Mouse (Mus musculus): ENCODE measurements around the gene Kalrn. TPM values are rescaled to one million over a fixed set of nuclear protein-coding genes. Genes with fewer than 3 reads are reported as not detected.
A peak's percentile ranks its signal among the peaks of the same experiment; 100 is the strongest.
"Not testable (repeated sequence)": the region's sequence is repeated elsewhere in the genome, so short reads cannot be mapped to it uniquely, and the experiment has no call there.

Gene Kalrn
- polyA plus RNA-seq, 1 experiment from 2014 or later = 19.3 TPM

GRCm38 (mm10) chr16:34081683-34082438 is 491.5 kb downstream of the Kalrn start:
- Histone ChIP-seq H3K9me3 (no peaks in the 10 kb centered on the region), H3K9ac (no peak overlapping the region), H3K27me3 (replicated peaks) (no peaks in the 10 kb centered on the region), H3K36me3 (no peaks in the 10 kb centered on the region), H3K4me1 (peaks cover 36% of the 10 kb centered on the region; the same call in 1 of the 2 replicates), H3K4me3 (replicated peaks) (no peak overlapping the region), H3K4me2 (peak overlapping the region; percentile 17; the same call in 1 of the 2 replicates), H3K27ac (peak overlapping the region; percentile 82)
- WGBS = 34% methylated on average over 19 of the region's 19 CpGs
- ATAC-seq (ENCODE audit: insufficient read depth, low FRiP score, low read depth) = peak; percentile 71

DNA sequence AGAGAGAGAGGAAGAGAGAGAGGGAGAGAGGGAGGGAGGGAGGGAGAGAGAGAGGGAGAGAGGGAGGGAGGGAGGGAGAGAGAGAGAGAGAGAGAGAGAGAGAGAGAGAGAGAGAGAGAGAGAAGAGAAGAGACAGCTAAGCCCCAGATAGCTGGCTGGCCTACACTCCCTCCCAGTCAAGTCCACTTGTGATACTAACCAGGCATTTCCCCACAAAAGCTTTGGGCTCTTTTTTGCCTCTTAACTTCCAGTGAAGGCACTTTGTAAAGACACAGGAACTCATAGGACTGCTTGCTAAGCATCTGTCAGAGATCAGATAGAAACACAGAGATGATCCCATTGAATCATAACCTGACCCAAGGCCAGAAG is 492.0 kb downstream of the Kalrn start:
- not testable (repeated sequence) for H3K9ac ChIP-seq; H3K4me2 ChIP-seq; H3K4me3 ChIP-seq (replicated peaks); H3K9me3 ChIP-seq; H3K27me3 ChIP-seq (replicated peaks); H3K36me3 ChIP-seq
- Histone ChIP-seq H3K4me1 (peaks cover 33% of the 10 kb centered on the region; the same call in 1 of the 2 replicates), H3K27ac (peak overlapping the region; percentile 89)
- ATAC-seq (ENCODE audit: insufficient read depth, low FRiP score, low read depth) = peak; percentile 41; the same call in 1 of the 2 replicates

- WGBS = 38% methylated on average over 6 of the region's 6 CpGs
- no peak overlapping the region for H3K4me2 ChIP-seq
These were observed 492.5 kb downstream of the Kalrn start for GRCm38 (mm10) chr16:34080818-34081217.

GRCm38 (mm10) chr16:34079511-34079910 is 493.8 kb downstream of the Kalrn start:
- H3K4me3 ChIP-seq (replicated peaks) = no peak overlapping the region
- ATAC-seq (ENCODE audit: insufficient read depth, low FRiP score, low read depth) = no peak
- peaks cover 33% of the 10 kb centered on the region; the same call in 1 of the 2 replicates for H3K4me1 ChIP-seq
- no peaks in the 10 kb centered on the region for H3K36me3 ChIP-seq
- no peaks in the 10 kb centered on the region for H3K27me3 ChIP-seq (replicated peaks)
- WGBS = 53% methylated on average over 4 of the region's 4 CpGs
- H3K9ac ChIP-seq = no peak overlapping the region
- H3K27ac ChIP-seq = peak overlapping the region; percentile 21; the same call in 1 of the 2 replicates
- no peaks in the 10 kb centered on the region for H3K9me3 ChIP-seq
- no peak overlapping the region for H3K4me2 ChIP-seq

More at GRCm38 (mm10) chr16:34080818-34081217, 492.5 kb downstream of the Kalrn start:
- ATAC-seq (ENCODE audit: insufficient read depth, low FRiP score, low read depth) = peak; percentile 45; the same call in 1 of the 2 replicates
- Histone ChIP-seq H3K4me1 (peaks cover 33% of the 10 kb centered on the region; the same call in 1 of the 2 replicates), H3K4me3 (replicated peaks) (no peak overlapping the region), H3K9ac (no peak overlapping the region), H3K9me3 (no peaks in the 10 kb centered on the region), H3K27me3 (replicated peaks) (no peaks in the 10 kb centered on the region), H3K27ac (peak overlapping the region; percentile 89), H3K36me3 (no peaks in the 10 kb centered on the region)

DNA sequence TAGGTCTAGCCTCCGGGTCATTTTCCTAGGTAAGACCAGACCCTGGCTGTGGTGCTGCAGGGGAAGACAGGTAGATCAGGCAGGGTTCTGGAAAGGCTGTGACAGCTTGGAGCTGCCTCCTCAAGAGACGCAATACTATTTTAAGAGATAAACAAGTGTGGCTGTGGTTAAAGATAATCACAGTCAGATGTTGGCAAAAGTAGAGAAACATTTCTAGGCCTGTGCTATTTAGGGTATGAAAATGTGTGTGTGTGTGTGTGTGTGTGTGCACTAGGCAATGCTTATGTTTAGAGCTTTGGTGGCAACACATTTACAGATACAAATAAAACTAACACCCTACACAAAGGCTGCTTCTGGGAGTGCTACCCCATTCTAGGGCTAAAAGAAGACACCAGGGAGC is 494.6 kb downstream of the Kalrn start:
- H3K4me3 ChIP-seq (replicated peaks) = no peak overlapping the region
- no peaks in the 10 kb centered on the region for H3K9me3 ChIP-seq
- H3K9ac ChIP-seq = no peak overlapping the region
- no peaks in the 10 kb centered on the region for H3K27me3 ChIP-seq (replicated peaks)
- no peaks in the 10 kb centered on the region for H3K36me3 ChIP-seq
- H3K4me2 ChIP-seq = no peak overlapping the region
- H3K27ac ChIP-seq = no peak overlapping the region
- WGBS = 63% methylated on average over 2 of the region's 2 CpGs
- H3K4me1 ChIP-seq = peaks cover 33% of the 10 kb centered on the region; the same call in 1 of the 2 replicates
- ATAC-seq (ENCODE audit: insufficient read depth, low FRiP score, low read depth) = no peak

GRCm38 (mm10) chr16:34076101-34076500 is 497.2 kb downstream of the Kalrn start:
- WGBS = 74% methylated on average over 3 of the region's 3 CpGs
- Histone ChIP-seq H3K36me3 (no peaks in the 10 kb centered on the region), H3K9me3 (no peaks in the 10 kb centered on the region), H3K4me1 (peaks cover 18% of the 10 kb centered on the region; the same call in 1 of the 2 replicates), H3K27me3 (replicated peaks) (no peaks in the 10 kb centered on the region), H3K4me3 (replicated peaks) (no peak overlapping the region), H3K4me2 (no peak overlapping the region), H3K9ac (no peak overlapping the region), H3K27ac (no peak overlapping the region)
- ATAC-seq (ENCODE audit: insufficient read depth, low FRiP score, low read depth) = no peak

GRCm38 (mm10) chr16:34073930-34074329 is 499.4 kb downstream of the Kalrn start:
- Histone ChIP-seq H3K27ac (no peak overlapping the region), H3K36me3 (no peaks in the 10 kb centered on the region), H3K9me3 (no peaks in the 10 kb centered on the region), H3K4me2 (no peak overlapping the region), H3K9ac (no peak overlapping the region), H3K4me1 (0 out of 2 replicates have a peak, but pooled peaks cover 2% of the 10 kb centered on the region), H3K4me3 (replicated peaks) (no peak overlapping the region), H3K27me3 (replicated peaks) (no peaks in the 10 kb centered on the region)
- 85% methylated on average over 4 of the region's 4 CpGs for WGBS
- ATAC-seq (ENCODE audit: insufficient read depth, low FRiP score, low read depth) = no peak

DNA sequence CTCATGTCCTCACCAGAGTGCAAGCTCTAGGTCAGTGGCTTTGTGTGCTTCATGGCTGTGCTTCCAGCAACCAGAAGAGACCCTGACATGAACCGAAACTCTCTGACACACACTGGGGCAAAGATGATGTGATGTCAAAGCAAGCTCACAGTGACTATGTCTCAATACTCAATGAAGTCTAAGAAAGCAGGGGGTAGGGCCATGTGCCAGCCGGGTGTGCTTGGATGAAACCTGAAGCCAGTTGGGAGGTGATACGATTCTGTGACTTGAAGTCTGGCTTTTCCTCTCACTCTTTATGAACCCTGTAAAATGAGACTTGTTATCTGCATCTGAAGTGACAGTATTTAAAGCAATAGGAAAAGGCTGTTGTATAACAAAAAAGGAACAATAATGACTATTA is 501.2 kb downstream of the Kalrn start:
- no peaks in the 10 kb centered on the region for H3K27me3 ChIP-seq (replicated peaks)
- H3K9ac ChIP-seq = no peak overlapping the region
- H3K9me3 ChIP-seq = no peaks in the 10 kb centered on the region
- H3K4me1 ChIP-seq = 0 out of 2 replicates have a peak, but pooled peaks cover 2% of the 10 kb centered on the region
- H3K4me3 ChIP-seq (replicated peaks) = no peak overlapping the region
- no peaks in the 10 kb centered on the region for H3K36me3 ChIP-seq
- H3K4me2 ChIP-seq = no peak overlapping the region
- H3K27ac ChIP-seq = 0 out of 2 replicates have a peak overlapping the region, but pooled peaks have one; percentile 19
- 70% methylated on average over 3 of the region's 3 CpGs for whole genome bisulfite sequencing
- ATAC-seq (ENCODE audit: insufficient read depth, low FRiP score, low read depth) = no peak

GRCm38 (mm10) chr16:34071223-34071825 is 502.0 kb downstream of the Kalrn start:
- Histone ChIP-seq H3K27ac (peak overlapping the region; percentile 77), H3K9me3 (no peaks in the 10 kb centered on the region), H3K27me3 (replicated peaks) (no peaks in the 10 kb centered on the region), H3K4me3 (replicated peaks) (no peak overlapping the region), H3K4me2 (no peak overlapping the region), H3K9ac (no peak overlapping the region), H3K4me1 (0 out of 2 replicates have a peak, but pooled peaks cover 2% of the 10 kb centered on the region), H3K36me3 (no peaks in the 10 kb centered on the region)
- ATAC-seq (ENCODE audit: insufficient read depth, low FRiP score, low read depth) = peak; percentile 77
- WGBS = 63% methylated on average over 3 of the region's 3 CpGs

DNA sequence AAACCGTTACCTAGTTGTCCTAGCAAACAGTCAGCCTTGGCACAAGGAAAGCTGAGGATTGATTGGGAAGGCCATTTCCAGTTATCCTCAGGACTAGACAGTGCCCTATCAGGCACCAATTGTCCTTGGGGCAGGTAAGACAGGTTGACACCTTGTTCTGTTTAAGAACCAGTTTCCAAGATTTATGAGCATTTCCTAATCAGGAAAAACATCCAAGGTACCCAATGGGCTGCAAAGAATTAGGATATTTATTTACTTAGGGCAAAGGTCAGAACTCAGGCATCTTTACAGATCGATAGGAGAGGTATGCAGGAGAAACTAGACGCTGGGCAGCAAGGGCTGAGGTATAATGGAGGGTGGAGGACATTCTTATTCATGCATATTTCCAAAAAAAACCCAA is 503.9 kb downstream of the Kalrn start:
- WGBS = 32% methylated on average over 3 of the region's 3 CpGs
- no peak for ATAC-seq (ENCODE audit: insufficient read depth, low FRiP score, low read depth)
- no peaks in the 10 kb centered on the region for H3K9me3 ChIP-seq

DNA sequence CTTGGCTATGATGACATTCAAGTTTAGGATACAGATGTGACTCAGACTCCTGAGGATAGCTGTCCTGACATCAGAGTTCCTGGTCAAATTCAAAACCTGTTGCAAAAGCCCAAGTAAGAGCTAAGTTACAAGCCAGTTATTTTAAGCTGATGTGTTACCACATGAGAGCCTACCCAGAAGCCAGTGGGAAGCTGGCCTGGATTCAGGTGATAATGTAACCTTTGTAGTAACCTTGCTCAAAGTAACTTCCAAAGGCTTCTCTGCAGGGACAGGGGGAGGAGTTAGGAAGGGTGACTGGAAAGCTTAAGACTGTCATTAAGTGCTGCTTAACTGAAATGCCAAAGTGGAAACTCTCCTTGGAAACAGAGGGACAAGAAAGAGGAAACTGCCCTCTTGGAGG is 506.4 kb downstream of the Kalrn start:
- Histone ChIP-seq H3K27me3 (replicated peaks) (no peaks in the 10 kb centered on the region), H3K36me3 (no peaks in the 10 kb centered on the region), H3K9ac (no peak overlapping the region), H3K4me2 (no peak overlapping the region), H3K4me1 (0 out of 2 replicates have a peak, but pooled peaks cover 2% of the 10 kb centered on the region), H3K4me3 (replicated peaks) (no peak overlapping the region), H3K27ac (no peak overlapping the region), H3K9me3 (no peaks in the 10 kb centered on the region)
- ATAC-seq (ENCODE audit: insufficient read depth, low FRiP score, low read depth) = no peak

More for the DNA sequence above, 503.9 kb downstream of the Kalrn start:
- H3K9ac ChIP-seq = no peak overlapping the region
- H3K27ac ChIP-seq = no peak overlapping the region
- no peaks in the 10 kb centered on the region for H3K27me3 ChIP-seq (replicated peaks)
- no peaks in the 10 kb centered on the region for H3K36me3 ChIP-seq
- no peak overlapping the region for H3K4me3 ChIP-seq (replicated peaks)
- H3K4me2 ChIP-seq = no peak overlapping the region
- H3K4me1 ChIP-seq = 0 out of 2 replicates have a peak, but pooled peaks cover 2% of the 10 kb centered on the region

DNA sequence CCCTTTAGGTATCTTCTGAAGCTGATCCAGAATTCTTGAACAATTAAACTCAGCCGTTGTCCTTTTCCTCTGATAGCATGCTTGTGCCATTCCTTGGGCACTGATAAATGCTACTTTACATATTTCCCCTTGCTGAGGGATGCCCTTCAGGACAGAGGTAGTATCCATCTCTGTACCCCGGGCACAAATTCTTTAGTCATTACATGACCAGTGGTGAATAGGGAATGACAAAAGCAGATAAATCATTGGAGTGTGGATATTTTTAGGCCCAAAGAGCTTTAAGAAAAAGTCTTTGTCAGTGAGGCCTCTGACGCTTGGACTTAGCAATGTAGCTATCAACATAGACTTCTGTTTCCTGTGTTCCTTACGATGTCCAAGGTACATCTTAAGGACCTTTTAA is 507.0 kb downstream of the Kalrn start:
- no peak for ATAC-seq (ENCODE audit: insufficient read depth, low FRiP score, low read depth)
- Histone ChIP-seq H3K27me3 (replicated peaks) (no peaks in the 10 kb centered on the region), H3K4me1 (0 out of 2 replicates have a peak, but pooled peaks cover 2% of the 10 kb centered on the region), H3K9me3 (no peaks in the 10 kb centered on the region), H3K36me3 (no peaks in the 10 kb centered on the region), H3K4me3 (replicated peaks) (no peak overlapping the region), H3K4me2 (no peak overlapping the region), H3K27ac (no peak overlapping the region), H3K9ac (no peak overlapping the region)
- 85% methylated on average over 4 of the region's 4 CpGs for WGBS

All from stomach, embryonic 15.5 days (tissue).